Mouse (Mus musculus): Measurements from ENCODE around the gene Traf3ip2.

DNA sequence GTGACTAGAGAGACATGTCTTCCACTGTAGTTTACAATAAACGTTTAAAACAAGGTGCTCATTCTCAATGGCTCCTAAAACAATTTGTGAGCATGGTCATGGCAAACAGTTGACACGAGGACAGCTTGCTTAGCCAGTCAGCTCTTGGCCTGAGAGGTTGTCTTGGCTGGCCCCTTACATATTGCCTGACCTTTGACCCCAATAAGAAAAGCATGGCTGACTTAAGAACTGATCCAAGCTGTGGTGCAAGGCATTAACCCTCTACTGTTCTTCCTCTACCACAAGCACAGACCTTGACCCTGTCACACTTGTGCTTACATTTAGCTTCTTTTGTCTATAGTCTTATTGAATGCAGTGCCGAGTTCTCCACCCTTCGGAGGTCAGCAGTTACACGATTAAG is 48.0 kb downstream of the Traf3ip2 start:
- no peak for TF ChIP-seq CTCF (IDR thresholded peaks at IDR 0.05)
- TF ChIP-seq EP300 (IDR thresholded peaks at IDR 0.05) = no peak
